Comparison of ENCODE assay signal across 12 mouse cellular contexts in genomic region chr2:71019704-71020375, GRCm38 (mm10). TPM values are rescaled to one million over a fixed set of nuclear protein-coding genes. Genes with fewer than 3 reads are reported as not detected.
A peak's percentile ranks its signal among the peaks of the same experiment; 100 is the strongest.
DNase-seq lines count a peak whose midpoint lies in the region; ATAC-seq and TF ChIP-seq lines count a peak whose summit lies in the region.
"Had no signal": no experiment of that assay in that cellular context is flagged by ENCODE, and none has a peak within 500 bp of the region (broad histone marks: within the 10 kb centered on the region; RNA-seq: fewer than 3 reads in every experiment).

No protein-coding gene starts in this region.

- no peak overlapping the region for H3K9ac ChIP-seq in heart, postnatal 0 days (replicated peaks; ENCODE audit: low read depth, low read length)
- H3K9ac ChIP-seq: embryonic facial prominence, embryonic 12.5 days had no signal

- intact Hi-C loops in heart, postnatal 10 days (cut with DNase I): no loop called here

- WGBS in heart, postnatal 0 days: 32% methylated on average over 8 of the region's 8 CpGs
- WGBS in forebrain, embryonic 10.5 days: 63% methylated on average over 8 of the region's 8 CpGs

- H3K36me3 ChIP-seq in heart, postnatal 0 days (replicated peaks; ENCODE audit: control insufficient read depth, insufficient read depth, low read length): no peaks in the 10 kb centered on the region; the same call in 1 of the 2 replicates
- H3K36me3 ChIP-seq in forebrain, embryonic 10.5 days (replicated peaks): 0 out of 2 replicates have a peak, but pooled peaks cover 2% of the 10 kb centered on the region
- H3K36me3 ChIP-seq: embryonic facial prominence, embryonic 12.5 days had no signal

- 0 out of 2 replicates have a peak, but pooled peaks have one; percentile 53 for ATAC-seq in heart, postnatal 0 days (ENCODE audit: insufficient read depth, low read depth)
- peak; percentile 63 for ATAC-seq in megakaryocyte progenitor cell, adult 5-6 weeks (replicated peaks; ENCODE audit: poor library complexity)
- no peak for ATAC-seq in cerebellum, adult (ENCODE audit: insufficient number of reproducible peaks, low FRiP score, low TSS enrichment)
- ATAC-seq: lung, postnatal 0 days had no signal

- H3K4me2 ChIP-seq in heart, postnatal 0 days (ENCODE audit: low read depth, low read length): no peak overlapping the region
- H3K4me2 ChIP-seq: embryonic facial prominence, embryonic 12.5 days had no signal

- no peak for DNase-seq in heart, postnatal 0 days (ENCODE audit: low spot score)
- DNase-seq in heart, postnatal 10 days: no peak
- DNase-seq in Muller cell, postnatal 12 days (ENCODE audit: inconsistent ontology term): peak; percentile 8
- DNase-seq in forebrain, embryonic 10.5 days (ENCODE audit: extremely low spot score, low spot score): no peak
- DNase-seq in right cerebral cortex, postnatal 36 days (ENCODE audit: low spot score in 2 of 2): no peak
- DNase-seq: adrenal gland, postnatal 25 days had no signal

- H3K27ac ChIP-seq in heart, postnatal 0 days (ENCODE audit: low read depth): peak overlapping the region; percentile 72
- H3K27ac ChIP-seq in forebrain, embryonic 10.5 days: peak overlapping the region; percentile 58; the same call in 1 of the 2 replicates
- H3K27ac ChIP-seq: embryonic facial prominence, embryonic 12.5 days; kidney, postnatal 0 days had no signal

- no peaks in the 10 kb centered on the region for H3K9me3 ChIP-seq in heart, postnatal 0 days (replicated peaks; ENCODE audit: control insufficient read depth, low read length)
- H3K9me3 ChIP-seq in forebrain, embryonic 10.5 days: no peaks in the 10 kb centered on the region
- H3K9me3 ChIP-seq: embryonic facial prominence, embryonic 12.5 days had no signal

- TF ChIP-seq EP300 in heart, postnatal 0 days (IDR thresholded peaks at IDR 0.05; ENCODE audit: low read depth): no peak

- no peaks in the 10 kb centered on the region for H3K27me3 ChIP-seq in heart, postnatal 0 days (ENCODE audit: control insufficient read depth, insufficient read depth, low read length)
- no peaks in the 10 kb centered on the region for H3K27me3 ChIP-seq in forebrain, embryonic 10.5 days (ENCODE audit: poor library complexity, severe bottlenecking)
- H3K27me3 ChIP-seq: embryonic facial prominence, embryonic 12.5 days had no signal

- no peak for TF ChIP-seq CTCF in heart, postnatal 0 days (IDR thresholded peaks at IDR 0.05; ENCODE audit: low read depth)

- H3K4me1 ChIP-seq in heart, postnatal 0 days (ENCODE audit: control insufficient read depth, insufficient read depth): peaks cover 5% of the 10 kb centered on the region; the same call in 1 of the 2 replicates
- H3K4me1 ChIP-seq in forebrain, embryonic 10.5 days: peaks cover 23% of the 10 kb centered on the region
- H3K4me1 ChIP-seq: embryonic facial prominence, embryonic 12.5 days had no signal

- no peak overlapping the region for H3K4me3 ChIP-seq in heart, postnatal 0 days (ENCODE audit: low read depth, low read length)
- no peak overlapping the region for H3K4me3 ChIP-seq in forebrain, embryonic 10.5 days
- H3K4me3 ChIP-seq: embryonic facial prominence, embryonic 12.5 days; myocyte had no signal

RNA-seq across cellular contexts. Expression of gene Dcaf17, which starts 35.3 kb away (rescaled TPM):
- 7.7 and 7.9 TPM in 2 replicates for total RNA-seq in heart, postnatal 0 days (2014; rRNA removed; ENCODE audit: low replicate concordance)
- polyA plus RNA-seq in heart, postnatal 0 days (2015; fragmentation: Nextera tagmentation; extraction: Ambion mirVana): 12.3 and 13.6 TPM in 2 replicates
- 1 to 10 TPM; 6.0 to 6.9 TPM for total RNA-seq in heart, postnatal 10 days (2021)
- polyA plus RNA-seq in forebrain, embryonic 10.5 days (2016; fragmentation: Nextera tagmentation; extraction: Ambion mirVana): 38.4 and 41.6 TPM in 2 replicates
- total RNA-seq in megakaryocyte progenitor cell, adult 5-6 weeks (2015): 9.4 and 9.6 TPM in 2 replicates
- 15.1 and 28.8 TPM in 2 replicates for total RNA-seq in megakaryocyte progenitor cell, adult 5-6 weeks (2017)

RNA-seq across cellular contexts. Expression of gene Mettl8, which starts 35.5 kb away (rescaled TPM):
- total RNA-seq in heart, postnatal 0 days (2014; rRNA removed; ENCODE audit: low replicate concordance): 1.2 and 11.0 TPM in 2 replicates
- polyA plus RNA-seq in heart, postnatal 0 days (2015; fragmentation: Nextera tagmentation; extraction: Ambion mirVana): 5.0 and 5.7 TPM in 2 replicates
- 1 to 10 TPM; 4.6 to 5.1 TPM for total RNA-seq in heart, postnatal 10 days (2021)
- polyA plus RNA-seq in forebrain, embryonic 10.5 days (2016; fragmentation: Nextera tagmentation; extraction: Ambion mirVana): 20.3 and 20.6 TPM in 2 replicates
- total RNA-seq in megakaryocyte progenitor cell, adult 5-6 weeks (2015): 26.8 and 37.1 TPM in 2 replicates
- total RNA-seq in megakaryocyte progenitor cell, adult 5-6 weeks (2017): 17.5 and 27.8 TPM in 2 replicates
